ENCODE assay signal across 7 mouse cellular contexts in the genomic region with DNA sequence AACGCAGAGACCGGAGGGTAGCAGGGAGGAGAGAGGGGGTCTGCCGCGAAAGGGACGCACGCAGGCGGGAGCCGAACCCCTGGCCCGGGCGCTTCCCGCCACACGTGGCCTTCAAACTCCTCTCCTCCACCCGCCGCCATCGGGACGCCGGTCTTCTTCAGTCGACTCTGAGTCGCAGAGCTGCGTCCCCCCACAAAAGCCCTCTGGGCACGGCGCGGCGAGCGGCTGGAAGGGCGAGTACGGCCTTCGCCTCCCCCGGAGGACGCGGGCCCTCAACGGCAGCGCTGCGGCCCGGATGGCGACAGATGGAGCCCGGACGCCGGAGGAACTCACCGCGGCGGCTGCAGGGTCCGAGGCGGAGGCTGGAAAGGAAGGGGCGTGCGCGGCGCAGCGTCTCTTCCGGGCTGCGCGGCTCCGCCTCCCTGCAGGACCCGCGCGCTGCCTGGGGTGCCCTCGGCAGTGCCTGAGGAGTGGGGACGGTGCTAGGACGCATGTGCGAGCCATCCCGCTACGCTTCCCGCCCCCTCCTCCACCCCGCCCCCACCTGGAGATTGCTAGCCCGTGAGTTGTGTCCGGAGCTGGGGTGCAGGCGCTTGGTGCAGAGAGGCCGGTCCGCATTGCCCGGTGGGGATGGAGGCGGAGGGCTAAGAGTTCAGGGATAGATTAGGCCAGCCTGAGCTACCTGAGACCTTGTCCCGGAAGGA. TPM values are rescaled to one million over a fixed set of nuclear protein-coding genes. Genes with fewer than 3 reads are reported as not detected.
DNase-seq lines count a peak whose midpoint lies in the region; ATAC-seq lines count a peak whose summit lies in the region.

A gene (minus strand): TSS at position 352 of the 704 bp plus-strand sequence.

- H3K9ac ChIP-seq in intestine, embryonic 16.5 days (ENCODE audit: low read depth, low read length) = peak within 1 kb of the TSS; percentile 77
- H3K9ac ChIP-seq in midbrain, embryonic 12.5 days (replicated peaks) = peak within 1 kb of the TSS; percentile 91

- H3K27me3 ChIP-seq in intestine, embryonic 16.5 days (replicated peaks; ENCODE audit: control insufficient read depth, insufficient read depth, low read length) = no peaks in the 10 kb centered on the region
- H3K27me3 ChIP-seq in limb, embryonic 10.5 days (ENCODE audit: low read depth, poor library complexity, severe bottlenecking) = no peaks in the 10 kb centered on the region
- no peaks in the 10 kb centered on the region for H3K27me3 ChIP-seq in midbrain, embryonic 12.5 days

- peak; percentile 97 for ATAC-seq in intestine, embryonic 16.5 days
- peak; percentile 97 for ATAC-seq in midbrain, embryonic 12.5 days (ENCODE audit: low FRiP score, low read depth)

- under 1% methylated on average over 72 of the region's 72 CpGs for WGBS in intestine, embryonic 16.5 days
- under 1% methylated on average over 71 of the region's 72 CpGs for WGBS in limb, embryonic 10.5 days
- WGBS in midbrain, embryonic 12.5 days = under 1% methylated on average over 72 of the region's 72 CpGs

- H3K4me2 ChIP-seq in intestine, embryonic 16.5 days (ENCODE audit: low read depth, low read length) = peak within 1 kb of the TSS; percentile 76
- peak within 1 kb of the TSS; percentile 95 for H3K4me2 ChIP-seq in midbrain, embryonic 12.5 days (replicated peaks)

- no peaks in the 10 kb centered on the region for H3K9me3 ChIP-seq in intestine, embryonic 16.5 days (ENCODE audit: control insufficient read depth, low read length)
- no peaks in the 10 kb centered on the region for H3K9me3 ChIP-seq in limb, embryonic 10.5 days (replicated peaks)
- H3K9me3 ChIP-seq in midbrain, embryonic 12.5 days = no peaks in the 10 kb centered on the region

- intact Hi-C loops in gastrocnemius, postnatal 36 days (cut with DNase I) = no loop called here

- H3K27ac ChIP-seq in intestine, embryonic 16.5 days (ENCODE audit: low read length) = peak within 1 kb of the TSS; percentile 90
- H3K27ac ChIP-seq in limb, embryonic 10.5 days = peak within 1 kb of the TSS; percentile 96
- H3K27ac ChIP-seq in midbrain, embryonic 12.5 days (replicated peaks) = peak within 1 kb of the TSS; percentile 90

- H3K4me1 ChIP-seq in intestine, embryonic 16.5 days (ENCODE audit: control insufficient read depth, insufficient read depth, low read length) = peaks cover 26% of the 10 kb centered on the region
- H3K4me1 ChIP-seq in limb, embryonic 10.5 days = peaks cover 43% of the 10 kb centered on the region
- H3K4me1 ChIP-seq in midbrain, embryonic 12.5 days = peaks cover 35% of the 10 kb centered on the region

- peaks cover 18% of the 10 kb centered on the region for H3K36me3 ChIP-seq in intestine, embryonic 16.5 days (ENCODE audit: control insufficient read depth, insufficient read depth, low read length)
- peaks cover 47% of the 10 kb centered on the region for H3K36me3 ChIP-seq in limb, embryonic 10.5 days
- peaks cover 38% of the 10 kb centered on the region for H3K36me3 ChIP-seq in midbrain, embryonic 12.5 days

- DNase-seq in adrenal gland, adult 8-10 months = peak; percentile 81
- DNase-seq in embryo, embryonic 11 days = peak; percentile 96
- peak; percentile 84 to 85 for DNase-seq in gastrocnemius, postnatal 36 days
- peak; percentile 97 for DNase-seq in limb, embryonic 10.5 days (ENCODE audit: low spot score)
- DNase-seq in skeletal muscle tissue, adult 2 months (ENCODE audit: low read depth, low spot score) = peak; percentile 90

- H3K4me3 ChIP-seq in intestine, embryonic 16.5 days (ENCODE audit: low read length) = peak within 1 kb of the TSS; percentile 61
- peak within 1 kb of the TSS; percentile 99 for H3K4me3 ChIP-seq in limb, embryonic 10.5 days
- peak within 1 kb of the TSS; percentile 84 for H3K4me3 ChIP-seq in midbrain, embryonic 12.5 days

RNA-seq across cellular contexts. Expression of the gene that starts here (rescaled TPM):
- not detected for total RNA-seq in adrenal gland, adult 8-10 months (2022)
- not detected for total RNA-seq in gastrocnemius, postnatal 36 days (2021)
- polyA plus RNA-seq in intestine, embryonic 16.5 days (2015; fragmentation: Nextera tagmentation; extraction: Ambion mirVana) = not detected in 2 replicates
- polyA plus RNA-seq in limb, embryonic 10.5 days (2016; fragmentation: Nextera tagmentation; extraction: Ambion mirVana) = not detected in 2 replicates
- polyA plus RNA-seq in midbrain, embryonic 12.5 days (2016; fragmentation: Nextera tagmentation; extraction: Ambion mirVana) = not detected in 2 replicates

Comparison
In these comparisons a context has a peak if more than half of its experiments do, and no peak if none do; other contexts are left out.
1. Peak in every context shown above with its lines: DNase-seq, ATAC-seq, H3K4me3 ChIP-seq and H3K27ac ChIP-seq.
2. Peak in DNase-seq in adrenal gland, adult 8-10 months; RNA of the gene not detected or under 1 TPM.
3. Peak in DNase-seq in gastrocnemius, postnatal 36 days; RNA of the gene not detected or under 1 TPM.
4. Peak in ATAC-seq, H3K4me3 ChIP-seq, H3K27ac ChIP-seq, H3K9ac ChIP-seq and H3K4me2 ChIP-seq in intestine, embryonic 16.5 days; RNA of the gene not detected or under 1 TPM.
5. Peak in DNase-seq, H3K4me3 ChIP-seq and H3K27ac ChIP-seq in limb, embryonic 10.5 days; RNA of the gene not detected or under 1 TPM.
6. Peak in ATAC-seq, H3K4me3 ChIP-seq, H3K27ac ChIP-seq, H3K9ac ChIP-seq and H3K4me2 ChIP-seq in midbrain, embryonic 12.5 days; RNA of the gene not detected or under 1 TPM.